Mouse (Mus musculus) megakaryocyte, embryonic 14.5 days (primary cell): ENCODE data around the gene Tut1.

Experiments
- FLI1 ChIP-seq: IDR thresholded peaks from 2 replicates; pipeline ENCODE4 v1.6.1; 2012; ENCODE audit warnings: low read length, inconsistent platforms, mixed read lengths
- GATA1 ChIP-seq: IDR thresholded peaks from 3 replicates; pipeline ENCODE4 v1.6.1; 2012; ENCODE audit warnings: mixed read lengths, low read length, inconsistent platforms, borderline replicate concordance

GRCm38 (mm10) chr19:8946929-8947328 is 6.7 kb upstream of the Tut1 start:
- TF ChIP-seq GATA1: no peak
- no peak for TF ChIP-seq FLI1
